Mouse (Mus musculus) midbrain, embryonic 10.5 days (tissue): ENCODE measurements around the gene 2510002D24Rik. TPM values are rescaled to one million over a fixed set of nuclear protein-coding genes. Genes with fewer than 3 reads are reported as not detected.
"Not testable (repeated sequence)": the region's sequence is repeated elsewhere in the genome, so short reads cannot be mapped to it uniquely, and the experiment has no call there.

Experiments used
- DNase-seq: peaks from one replicate; pipeline ENCODE4 v3.0.0-alpha.2; 2017; ENCODE audit warnings: low spot score
- H3K27ac ChIP-seq: fragments of 300-500 bp; sonication (generic); replicated peaks from 2 replicates; pipeline ENCODE4 v1.5.1; 2016; ENCODE audit warnings: mild to moderate bottlenecking
- H3K27me3 ChIP-seq: fragments of 300-500 bp; sonication (generic); 2 replicates; pipeline ENCODE4 v1.6.1; 2016; ENCODE audit warnings: low read depth, mild to moderate bottlenecking; ENCODE audit not compliant: poor library complexity, severe bottlenecking
- H3K36me3 ChIP-seq: fragments of 300-500 bp; sonication (generic); 2 replicates; pipeline ENCODE4 v1.6.1; 2016; ENCODE audit warnings: mild to moderate bottlenecking, moderate library complexity
- H3K4me1 ChIP-seq: fragments of 300-500 bp; sonication (generic); 2 replicates; pipeline ENCODE4 v1.6.1; 2016
- H3K4me3 ChIP-seq: fragments of 300-500 bp; sonication (generic); 2 replicates; pipeline ENCODE4 v1.5.1; 2016; ENCODE audit warnings: mild to moderate bottlenecking, moderate library complexity
- H3K9me3 ChIP-seq: fragments of 300-500 bp; sonication (generic); replicated peaks from 2 replicates; pipeline ENCODE4 v1.6.1; 2016; ENCODE audit warnings: mild to moderate bottlenecking
- WGBS: fragments of 180-500 bp; shearing (Covaris S2); methylation state at CpG from one replicate; pipeline ENCODE4 v1.1.7; 2016; 5-methylcytosine and 5-hydroxymethylcytosine counted together
- polyA plus RNA-seq: library from polyadenylated mRNA; unstranded; fragments of >200 nt; fragmentation: Nextera tagmentation; extraction: Ambion mirVana; gene quantifications from 2 replicates; pipeline ENCODE4 v1.2.1, GENCODE M21; 2016

Gene 2510002D24Rik
- polyA plus RNA-seq, 1 experiment from 2014 or later, result 25.7 TPM

DNA sequence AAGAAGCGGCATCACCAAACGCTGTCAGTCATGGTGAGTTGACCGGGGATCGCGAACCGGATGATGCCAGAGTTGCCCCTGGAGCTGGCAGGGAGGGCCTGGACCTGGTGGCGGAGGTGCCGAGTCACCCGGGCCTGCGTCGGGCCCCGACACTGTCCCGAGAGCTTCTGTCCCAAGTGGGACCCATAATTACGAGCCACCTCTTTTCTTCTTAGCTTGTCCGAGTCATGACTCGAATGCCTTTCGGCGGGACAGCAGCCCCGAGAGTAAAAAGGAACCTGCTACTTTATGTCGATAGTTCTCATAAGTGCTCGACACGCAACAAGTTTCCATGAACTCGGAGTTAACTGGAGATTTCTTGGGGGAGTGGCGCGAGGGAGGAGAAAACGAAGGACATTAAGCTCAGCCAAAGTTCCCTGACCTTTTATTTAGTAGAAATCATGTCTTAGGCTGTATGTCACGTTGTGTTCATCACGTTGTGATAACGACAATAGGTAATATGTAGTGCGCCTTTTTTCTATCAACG lies 23.9 kb upstream of the 2510002D24Rik start:
- 3% methylated on average over 31 of the region's 31 CpGs for WGBS
- Histone ChIP-seq H3K4me3 (peak overlapping the region; percentile 91), H3K27ac (peak overlapping the region; percentile 90), H3K9me3 (no peaks in the 10 kb centered on the region), H3K4me1 (peaks cover 27% of the 10 kb centered on the region), H3K27me3 (no peaks in the 10 kb centered on the region), H3K36me3 (peaks cover 59% of the 10 kb centered on the region)
- DNase-seq, result no peak

DNA sequence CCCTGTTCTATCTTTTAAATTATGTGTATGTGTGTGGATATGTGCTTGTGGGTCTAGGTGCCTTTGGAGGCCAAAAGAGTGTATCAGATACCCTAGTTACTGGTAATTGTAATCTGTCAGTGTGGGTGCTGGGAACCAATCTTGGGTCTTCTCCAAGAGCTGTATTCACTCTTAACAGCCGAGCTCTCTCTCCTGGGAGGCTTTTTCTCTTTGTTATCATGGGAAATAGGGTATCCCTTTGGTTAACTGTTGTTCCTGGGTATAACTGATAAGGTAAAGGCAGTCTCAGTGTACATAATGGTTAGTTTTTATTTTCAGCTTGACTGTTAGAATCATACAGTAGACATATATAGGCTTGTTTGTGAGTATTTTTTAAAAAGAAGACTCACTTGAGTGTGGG lies 14.0 kb upstream of the 2510002D24Rik start:
- DNase-seq, result no peak
- H3K36me3 ChIP-seq, result peaks cover 100% of the 10 kb centered on the region
- H3K27me3 ChIP-seq, result no peaks in the 10 kb centered on the region
- H3K4me1 ChIP-seq, result no peaks in the 10 kb centered on the region
- no peaks in the 10 kb centered on the region for H3K9me3 ChIP-seq
- WGBS, result 88% methylated on average over 1 of the region's 1 CpGs
- H3K4me3 ChIP-seq, result no peak overlapping the region
- H3K27ac ChIP-seq, result no peak overlapping the region

DNA sequence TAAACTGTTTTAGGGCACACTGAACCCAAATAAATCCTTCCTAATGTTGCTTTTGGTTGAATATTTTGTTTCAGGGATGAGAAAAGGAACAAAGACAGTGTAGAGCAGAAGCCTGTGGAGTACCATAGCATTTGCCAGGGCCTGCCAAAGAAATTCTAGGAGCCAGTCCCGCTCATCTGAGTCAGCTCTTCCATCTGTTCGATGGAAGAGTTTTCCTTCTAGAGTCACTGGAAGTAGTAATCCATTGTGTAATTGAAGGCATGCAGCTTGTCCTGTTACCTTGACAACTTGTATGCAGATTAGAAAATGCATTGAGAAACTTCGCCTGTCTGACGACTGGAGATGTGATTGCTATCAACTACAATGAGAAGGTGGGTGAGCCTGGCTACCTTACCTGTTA lies 13.5 kb upstream of the 2510002D24Rik start:
- Histone ChIP-seq H3K27me3 (no peaks in the 10 kb centered on the region), H3K4me3 (no peak overlapping the region), H3K27ac (no peak overlapping the region), H3K4me1 (no peaks in the 10 kb centered on the region), H3K9me3 (no peaks in the 10 kb centered on the region), H3K36me3 (peaks cover 100% of the 10 kb centered on the region)
- DNase-seq, result no peak
- 75% methylated on average over 4 of the region's 4 CpGs for WGBS

GRCm38 (mm10) chr16:18828630-18829029 lies 7.7 kb upstream of the 2510002D24Rik start:
- 94% methylated on average over 3 of the region's 3 CpGs for WGBS
- Histone ChIP-seq H3K9me3 (no peaks in the 10 kb centered on the region), H3K27me3 (no peaks in the 10 kb centered on the region), H3K4me3 (no peak overlapping the region), H3K4me1 (no peaks in the 10 kb centered on the region), H3K27ac (no peak overlapping the region), H3K36me3 (peaks cover 100% of the 10 kb centered on the region)
- no peak for DNase-seq

- Histone ChIP-seq H3K36me3 (peaks cover 100% of the 10 kb centered on the region), H3K9me3 (no peaks in the 10 kb centered on the region), H3K4me1 (no peaks in the 10 kb centered on the region), H3K27ac (no peak overlapping the region), H3K27me3 (no peaks in the 10 kb centered on the region), H3K4me3 (no peak overlapping the region)
- no peak for DNase-seq
- 95% methylated on average over 6 of the region's 6 CpGs for WGBS
Measured at GRCm38 (mm10) chr16:18829102-18829501, 7.3 kb upstream of the 2510002D24Rik start.

GRCm38 (mm10) chr16:18833486-18833885 lies 2.9 kb upstream of the 2510002D24Rik start:
- Histone ChIP-seq H3K4me1 (peaks cover 12% of the 10 kb centered on the region), H3K27ac (no peak overlapping the region), H3K36me3 (peaks cover 74% of the 10 kb centered on the region), H3K27me3 (no peaks in the 10 kb centered on the region), H3K4me3 (no peak overlapping the region), H3K9me3 (no peaks in the 10 kb centered on the region)
- 76% methylated on average over 2 of the region's 2 CpGs for WGBS
- DNase-seq, result no peak

DNA sequence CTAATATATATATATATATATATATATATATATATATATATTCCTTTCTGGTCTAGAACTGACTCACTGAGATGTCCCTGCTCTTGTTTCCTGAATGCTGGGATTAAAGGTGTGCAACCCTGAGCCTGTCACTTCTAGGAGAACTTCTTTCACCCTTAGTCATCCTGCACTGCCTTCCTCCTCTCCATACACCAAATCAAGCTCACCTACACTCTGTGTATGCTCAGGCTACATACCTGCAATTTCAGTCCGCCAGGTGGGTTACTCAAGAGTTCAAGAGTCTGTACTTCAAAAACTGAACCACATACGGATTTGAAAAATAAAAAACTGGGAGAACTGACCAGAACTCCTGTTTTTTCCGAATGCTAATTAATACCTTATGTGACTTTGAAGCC lies 308 bp upstream of the 2510002D24Rik start:
- Histone ChIP-seq H3K4me3 (peak overlapping the region; percentile 91), H3K9me3 (no peaks in the 10 kb centered on the region), H3K36me3 (peaks cover 59% of the 10 kb centered on the region), H3K27ac (no peak overlapping the region), H3K4me1 (peaks cover 12% of the 10 kb centered on the region), H3K27me3 (no peaks in the 10 kb centered on the region)
- no peak for DNase-seq
- 28% methylated on average over 3 of the region's 3 CpGs for WGBS

GRCm38 (mm10) chr16:18838346-18838745 lies 2.0 kb downstream of the 2510002D24Rik start:
- no peaks in the 10 kb centered on the region for H3K9me3 ChIP-seq
- no peak for DNase-seq
- no peak overlapping the region for H3K4me3 ChIP-seq
- H3K36me3 ChIP-seq, result peaks cover 37% of the 10 kb centered on the region
- no peak overlapping the region for H3K27ac ChIP-seq
- peaks cover 12% of the 10 kb centered on the region for H3K4me1 ChIP-seq
- 95% methylated on average over 4 of the region's 4 CpGs for WGBS
- no peaks in the 10 kb centered on the region for H3K27me3 ChIP-seq

DNA sequence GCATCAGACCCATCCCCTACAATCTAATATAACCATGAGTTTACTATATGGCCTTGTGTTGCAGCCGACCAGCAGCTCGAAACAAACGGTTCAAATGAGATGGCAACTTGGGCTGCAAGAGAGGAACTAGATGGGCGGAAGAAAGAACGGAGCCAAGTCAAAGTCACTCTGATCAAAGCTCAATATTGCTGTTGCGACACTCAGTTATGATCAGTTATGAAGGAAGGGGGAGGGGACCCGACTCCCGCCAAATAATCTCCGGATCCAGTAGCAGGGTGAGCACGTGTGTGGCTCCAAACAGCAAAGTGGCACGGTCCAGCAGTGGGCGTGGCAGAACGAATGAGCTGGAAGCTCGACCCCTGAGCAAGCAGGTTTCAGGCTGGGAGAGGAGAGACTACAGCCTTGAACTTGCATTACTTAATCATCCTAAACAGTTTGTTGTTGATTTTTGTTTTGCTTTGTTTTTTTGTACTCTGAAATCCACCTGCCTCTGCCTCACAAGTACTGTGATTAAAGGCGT lies 10.0 kb downstream of the 2510002D24Rik start:
- WGBS, result 90% methylated on average over 15 of the region's 15 CpGs
- Histone ChIP-seq H3K36me3 (no peaks in the 10 kb centered on the region), H3K27me3 (no peaks in the 10 kb centered on the region), H3K4me3 (no peak overlapping the region), H3K27ac (no peak overlapping the region), H3K9me3 (peaks cover 13% of the 10 kb centered on the region; the same call in 1 of the 2 replicates), H3K4me1 (no peaks in the 10 kb centered on the region)
- no peak for DNase-seq

DNA sequence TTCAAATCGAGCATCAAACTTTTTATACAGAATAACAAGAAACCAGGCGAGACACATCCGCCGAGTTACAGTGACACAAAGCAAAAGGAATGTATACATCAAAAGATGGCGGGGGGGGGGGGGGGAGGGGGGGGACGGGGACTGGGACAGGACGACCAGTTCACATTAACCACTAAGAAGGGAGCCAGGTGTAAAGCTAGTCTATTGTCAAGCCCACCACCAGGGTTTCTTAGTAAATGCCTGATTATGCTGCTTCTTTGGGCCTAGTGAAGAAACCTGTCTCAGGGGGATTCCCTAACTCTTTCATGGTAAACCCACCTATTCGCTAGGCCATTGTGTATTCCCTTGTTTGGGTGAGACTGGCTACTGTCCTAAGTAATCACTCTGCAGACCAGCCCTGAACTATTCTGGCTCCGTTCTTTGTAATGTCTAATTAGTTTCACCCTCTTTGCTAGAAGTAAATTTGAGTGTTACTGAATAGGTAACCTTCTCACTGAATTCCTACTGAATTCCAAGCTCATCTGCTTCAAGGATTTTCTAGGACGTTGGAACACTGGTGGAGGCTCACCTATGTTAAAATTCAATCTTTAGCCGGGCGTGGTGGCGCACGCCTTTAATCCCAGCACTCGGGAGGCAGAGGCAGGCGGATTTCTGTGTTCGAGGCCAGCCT lies 13.3 kb downstream of the 2510002D24Rik start:
- DNase-seq, H3K4me1 ChIP-seq, H3K36me3 ChIP-seq, H3K9me3 ChIP-seq, H3K27me3 ChIP-seq, H3K27ac ChIP-seq, H3K4me3 ChIP-seq: not testable (repeated sequence)
- WGBS, result 89% methylated on average over 17 of the region's 17 CpGs

DNA sequence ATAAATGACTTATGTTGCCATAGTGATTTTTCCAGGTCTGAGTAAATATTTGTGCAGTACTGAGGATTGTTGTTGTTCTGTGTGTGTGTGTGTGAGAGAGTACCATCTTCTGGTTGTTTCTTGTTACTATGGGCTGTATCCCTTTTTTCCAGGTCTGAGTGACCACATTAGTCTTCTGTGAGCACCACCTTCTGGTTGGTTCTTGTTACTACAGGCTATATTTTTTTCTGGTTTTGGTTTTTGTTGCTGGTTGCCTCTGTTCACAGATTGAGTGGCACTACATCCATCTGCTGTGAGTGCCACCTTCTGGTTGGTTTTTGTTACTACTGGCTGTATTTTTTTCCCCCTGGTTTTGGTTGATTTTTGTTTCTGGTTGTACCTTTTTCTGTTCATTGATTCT lies 22.2 kb downstream of the 2510002D24Rik start:
- Histone ChIP-seq H3K4me3 (no peak overlapping the region), H3K27me3 (no peaks in the 10 kb centered on the region), H3K4me1 (no peaks in the 10 kb centered on the region), H3K27ac (no peak overlapping the region), H3K36me3 (no peaks in the 10 kb centered on the region), H3K9me3 (peaks cover 6% of the 10 kb centered on the region; the same call in 1 of the 2 replicates)
- no peak for DNase-seq

DNA sequence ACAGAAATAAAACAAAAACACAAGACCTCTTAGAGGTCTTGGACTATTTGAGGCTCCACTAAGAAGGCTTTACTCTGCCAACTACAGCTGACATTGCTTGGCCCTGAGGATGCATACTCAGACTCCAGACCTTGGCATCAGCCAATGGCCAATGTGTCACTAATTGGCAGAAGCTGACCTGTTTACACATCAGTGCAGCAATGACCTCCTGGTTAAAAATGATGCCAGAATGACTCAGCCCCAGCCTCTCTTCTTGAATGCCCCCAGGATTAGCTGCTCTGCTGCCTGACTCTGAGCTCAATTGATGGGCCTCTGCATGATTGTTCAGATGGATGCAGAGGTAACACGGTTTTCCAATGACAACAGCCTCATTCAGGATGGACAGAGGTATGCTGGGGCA lies 23.8 kb downstream of the 2510002D24Rik start:
- no peaks in the 10 kb centered on the region for H3K4me1 ChIP-seq
- 61% methylated on average over 1 of the region's 1 CpGs for WGBS
- no peaks in the 10 kb centered on the region for H3K27me3 ChIP-seq
- DNase-seq, result no peak
- H3K9me3 ChIP-seq, result peaks cover 6% of the 10 kb centered on the region; the same call in 1 of the 2 replicates
- no peak overlapping the region for H3K4me3 ChIP-seq
- H3K36me3 ChIP-seq, result no peaks in the 10 kb centered on the region
- no peak overlapping the region for H3K27ac ChIP-seq

- H3K36me3 ChIP-seq, result peaks cover 59% of the 10 kb centered on the region
- H3K9me3 ChIP-seq, H3K27ac ChIP-seq, DNase-seq, H3K4me1 ChIP-seq, H3K27me3 ChIP-seq, H3K4me3 ChIP-seq: not testable (repeated sequence)
- WGBS, result 94% methylated on average over 1 of the region's 1 CpGs
Measured at GRCm38 (mm10) chr16:18870495-18870894, 34.1 kb downstream of the 2510002D24Rik start.
